8 mouse cellular contexts compared by ENCODE assay signal in the genomic region with DNA sequence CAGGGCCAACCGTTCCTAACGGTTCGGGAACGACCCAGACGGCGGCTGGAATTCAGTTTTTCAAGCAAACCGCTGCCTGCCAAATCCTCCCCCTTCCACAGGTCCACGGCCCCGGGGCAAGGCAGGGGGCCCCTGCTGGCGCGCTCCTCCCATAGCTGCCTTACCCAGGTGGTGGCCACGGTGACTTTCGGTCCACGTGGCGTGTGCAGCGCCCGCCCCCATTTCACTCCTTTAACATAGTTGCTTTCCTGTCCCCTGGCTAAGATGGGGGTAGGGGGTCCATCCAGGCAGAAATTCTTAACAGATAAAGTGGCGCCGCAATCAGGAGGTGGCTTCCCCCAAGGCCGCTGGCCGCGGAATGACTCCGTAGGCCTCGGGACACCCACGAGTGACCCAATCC. TPM values are rescaled to one million over a fixed set of nuclear protein-coding genes. Genes with fewer than 3 reads are reported as not detected.
DNase-seq lines count a peak whose midpoint lies in the region; ATAC-seq and TF ChIP-seq lines count a peak whose summit lies in the region.

No protein-coding gene starts in this region.

- H3K4me3 ChIP-seq in kidney, adult 2 months (ENCODE audit: insufficient read depth, low read depth, low read length) = peak overlapping the region; percentile 56

- no peak for TF ChIP-seq POLR2A in kidney, adult 2 months (IDR thresholded peaks at IDR 0.05; ENCODE audit: low read depth, low read length)
- TF ChIP-seq POLR2A in brain, embryonic 14.5 days (IDR thresholded peaks at IDR 0.05; ENCODE audit: borderline replicate concordance, extremely low read depth, insufficient read depth, insufficient read length, poor library complexity, severe bottlenecking) = no peak

- no peak for TF ChIP-seq CTCF in kidney, adult 2 months (conservative IDR thresholded peaks at IDR 0.05; ENCODE audit: insufficient read depth, insufficient read length, low read depth, low read length)
- TF ChIP-seq CTCF in brain, embryonic 14.5 days (IDR thresholded peaks at IDR 0.05; ENCODE audit: borderline replicate concordance, extremely low read depth, insufficient read depth, insufficient read length) = 0 out of 2 replicates have a peak, but pooled peaks have one; percentile 1

- peak; percentile 13 to 33; a peak in 2 of 4 replicates for ATAC-seq in hematopoietic stem cell, adult 5-6 weeks (replicated peaks in 1 of 2; ENCODE audit: insufficient read depth in 1 of 2, low FRiP score in 2 of 2, low TSS enrichment in 1 of 2, low read depth in 1 of 2, poor library complexity in 2 of 2, severe bottlenecking in 2 of 2)

- no peaks in the 10 kb centered on the region for H3K36me3 ChIP-seq in kidney, adult 2 months (ENCODE audit: control insufficient read depth, insufficient read depth, low read length)

- H3K27me3 ChIP-seq in kidney, adult 2 months (replicated peaks; ENCODE audit: control insufficient read depth, insufficient read depth, low read length) = no peaks in the 10 kb centered on the region; the same call in 1 of the 2 replicates

- DNase-seq in kidney, adult 2 months = no peak
- DNase-seq in kidney, adult 8-10 months = no peak
- no peak for DNase-seq in brain, embryonic 14.5 days (ENCODE audit: low read depth)
- peak; percentile 14 for DNase-seq in lung, postnatal 10 days
- DNase-seq in cerebellum, adult 9-11 months = no peak
- DNase-seq in ovary, adult 18-20 months (ENCODE audit: low spot score) = no peak
- no peak for DNase-seq in kidney, adult 9 months

- 4% methylated on average over 25 of the region's 25 CpGs for WGBS in kidney, adult 2 months

- H3K4me1 ChIP-seq in kidney, adult 2 months (ENCODE audit: control insufficient read depth, insufficient read depth, low read length) = no peaks in the 10 kb centered on the region

- H3K27ac ChIP-seq in kidney, adult 2 months (ENCODE audit: insufficient read depth, low read depth, low read length) = no peak overlapping the region

RNA-seq across cellular contexts. Expression of gene Tdrkh, which starts 0.5 kb away (rescaled TPM):
- 0.75 and 0.90 TPM in 2 replicates for polyA plus RNA-seq in kidney, adult 2 months (2012; rRNA removed)
- polyA plus RNA-seq in brain, embryonic 14.5 days (2012; rRNA removed) = 15.2 and 24.2 TPM in 2 replicates
- total RNA-seq in hematopoietic stem cell, adult 5-6 weeks (2017) = 7.8 and 9.5 TPM in 2 replicates

RNA-seq across cellular contexts. Expression of gene Lingo4, which starts 14.2 kb away (rescaled TPM):
- 0.14 and 0.20 TPM in 2 replicates for polyA plus RNA-seq in kidney, adult 2 months (2012; rRNA removed)
- 0.55 and 0.70 TPM in 2 replicates for polyA plus RNA-seq in brain, embryonic 14.5 days (2012; rRNA removed)
- total RNA-seq in hematopoietic stem cell, adult 5-6 weeks (2017) = not detected in 2 replicates

RNA-seq across cellular contexts. Expression of gene Mrpl9, which starts 30.6 kb away (rescaled TPM):
- 39.2 and 47.8 TPM in 2 replicates for polyA plus RNA-seq in kidney, adult 2 months (2012; rRNA removed)
- polyA plus RNA-seq in brain, embryonic 14.5 days (2012; rRNA removed) = 48.8 and 51.9 TPM in 2 replicates
- 64.1 and 67.4 TPM in 2 replicates for total RNA-seq in hematopoietic stem cell, adult 5-6 weeks (2017)

RNA-seq across cellular contexts. Expression of gene Oaz3, which starts 31.2 kb away (rescaled TPM):
- polyA plus RNA-seq in kidney, adult 2 months (2012; rRNA removed) = 0.25 and 1.0 TPM in 2 replicates
- polyA plus RNA-seq in brain, embryonic 14.5 days (2012; rRNA removed) = 0.16 and 0.57 TPM in 2 replicates
- 0.25 TPM in 1 of 2 replicates, not detected in the other for total RNA-seq in hematopoietic stem cell, adult 5-6 weeks (2017)

RNA-seq across cellular contexts. Expression of gene Rorc, which starts 39.9 kb away (rescaled TPM):
- polyA plus RNA-seq in kidney, adult 2 months (2012; rRNA removed) = 21.8 and 24.4 TPM in 2 replicates
- polyA plus RNA-seq in brain, embryonic 14.5 days (2012; rRNA removed) = 0.97 and 1.5 TPM in 2 replicates
- total RNA-seq in hematopoietic stem cell, adult 5-6 weeks (2017) = 0.35 and 2.1 TPM in 2 replicates
